Mouse (Mus musculus): ENCODE data around the gene Scube3.

DNA sequence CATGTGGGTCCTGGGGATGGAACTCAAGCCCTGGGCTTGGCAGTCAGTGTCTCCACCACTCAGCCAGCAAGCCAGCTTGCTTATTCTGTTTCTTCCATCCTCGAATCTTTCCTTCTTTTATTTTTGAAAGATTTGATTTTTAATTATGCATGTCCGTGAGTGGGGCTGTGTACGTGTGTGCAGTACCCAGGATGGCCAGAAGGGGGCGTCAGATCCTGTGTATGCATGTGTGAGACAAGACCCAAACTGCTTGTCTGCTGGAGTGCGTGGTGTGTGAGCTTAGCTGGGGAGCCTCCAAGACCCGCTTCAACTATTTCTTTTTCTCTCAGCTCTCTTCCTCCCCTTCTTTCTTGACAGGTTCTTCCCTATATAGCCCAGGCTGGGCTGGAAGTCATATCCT is 35.6 kb upstream of the Scube3 start:
- TF ChIP-seq CTCF (IDR thresholded peaks at IDR 0.05; ENCODE audit: insufficient read depth, low read depth, low read length): no peak
- no peak for TF ChIP-seq POLR2A (IDR thresholded peaks at IDR 0.05; ENCODE audit: insufficient read depth, low read depth, low read length)
